Mouse (Mus musculus) heart, postnatal 0 days (tissue): ENCODE measurements around the gene Ccdc188.

Experiments used
- CTCF ChIP-seq: IDR thresholded peaks from 2 replicates; pipeline ENCODE4 v1.5.1; 2016; ENCODE audit warnings: antibody characterized with exemption, control low read depth, low read depth
- EP300 ChIP-seq: IDR thresholded peaks from 2 replicates; pipeline ENCODE4 v1.6.1; 2016; ENCODE audit warnings: antibody characterized with exemption, low read depth

DNA sequence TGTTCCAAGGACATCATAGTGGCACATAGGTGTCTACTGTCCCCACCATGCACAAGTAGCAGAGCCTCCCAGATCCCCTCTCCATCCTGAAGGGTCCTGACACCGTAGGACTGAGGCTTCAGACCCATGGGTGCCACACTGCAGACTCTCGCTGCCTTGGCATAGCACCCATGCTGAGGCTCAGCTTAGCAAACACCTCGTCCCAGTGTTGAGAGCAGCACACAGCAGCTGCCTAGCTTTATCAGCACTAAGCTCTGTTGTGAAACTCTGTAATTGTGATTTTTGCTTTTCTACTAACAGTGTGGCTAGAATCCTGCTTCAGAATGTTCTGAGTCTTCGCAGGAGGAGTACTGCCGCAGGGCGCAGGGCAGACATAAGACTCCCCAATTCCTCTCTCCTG lies 19.8 kb upstream of the Ccdc188 start:
- TF ChIP-seq CTCF = no peak
- no peak for TF ChIP-seq EP300
